Mouse (Mus musculus) CH12.LX (cell line): ENCODE measurements at regions not wholly inside any gene's neighbourhood (a gene's known extent, or its start where the extent isn't known, plus 50 kb on each side); places are given as distances from the start of the nearest gene placed in this dataset.

ENCODE experiments used
- DNase-seq: peaks from one replicate; pipeline ENCODE4 v3.0.0-alpha.2; 2013; ENCODE audit errors: extremely low read depth
- H3K27ac ChIP-seq: 2 replicates; pipeline ENCODE4 v1.5.1; 2012; ENCODE audit warnings: low read depth, mild to moderate bottlenecking, control low read depth, moderate library complexity; ENCODE audit not compliant: insufficient read depth
- H3K27me3 ChIP-seq: replicated peaks from 2 replicates; pipeline ENCODE3; 2012; ENCODE audit warnings: inconsistent platforms
- H3K36me3 ChIP-seq, 2 experiments: replicated peaks in 1 of 2; 2 replicates each; pipeline versions ENCODE3 to v1.6.1; 2012; ENCODE audit warnings: inconsistent platforms in 1 of 2, low read length in 1 of 2, mild to moderate bottlenecking in 1 of 2, mixed read lengths in 1 of 2, moderate library complexity in 1 of 2; ENCODE audit not compliant: control insufficient read depth in 1 of 2, insufficient read depth in 1 of 2
- H3K4me1 ChIP-seq, 2 experiments: 2 replicates each; pipeline ENCODE4 v1.6.1; 2012; ENCODE audit warnings: inconsistent platforms in 1 of 2, moderate library complexity in 1 of 2; ENCODE audit not compliant: insufficient read depth in 2 of 2, control insufficient read depth in 1 of 2
- H3K4me2 ChIP-seq: 2 replicates; pipeline ENCODE4 v1.6.1; 2012; ENCODE audit warnings: low read depth, mild to moderate bottlenecking, control low read depth; ENCODE audit not compliant: poor library complexity, insufficient read depth, severe bottlenecking
- H3K4me3 ChIP-seq, 3 experiments: fragments of 150-350 bp in 1 of 3; sonication (generic) in 1 of 3; replicated peaks in 1 of 3; 2 replicates each; pipeline versions ENCODE3 to v1.5.1; 2011 to 2012; ENCODE audit warnings: low read depth in 2 of 3, low read length in 2 of 3, mild to moderate bottlenecking in 2 of 3, moderate library complexity in 2 of 3, control low read depth in 1 of 3, improper control_type of control experiment in 1 of 3, inconsistent platforms in 1 of 3, mixed read lengths in 1 of 3; ENCODE audit not compliant: poor library complexity in 1 of 3
- H3K79me2 ChIP-seq: replicated peaks from 2 replicates; pipeline ENCODE4 v1.6.1; 2012; ENCODE audit warnings: mild to moderate bottlenecking, moderate library complexity; ENCODE audit not compliant: control insufficient read depth, poor library complexity, insufficient read depth, severe bottlenecking; ENCODE audit errors: extremely low read depth
- H3K9ac ChIP-seq: 2 replicates; pipeline ENCODE4 v1.6.1; 2012; ENCODE audit warnings: low read depth, mild to moderate bottlenecking, control low read depth, moderate library complexity; ENCODE audit not compliant: insufficient read depth
- H3K9me3 ChIP-seq: replicated peaks from 2 replicates; pipeline ENCODE3; 2012; ENCODE audit warnings: low read length, inconsistent platforms, mixed read lengths
- BHLHE40 ChIP-seq: IDR thresholded peaks from 2 replicates; pipeline ENCODE4 v1.6.1; 2011; ENCODE audit warnings: mild to moderate bottlenecking, low read depth, low read length, improper control_type of control experiment
- CHD1 ChIP-seq: IDR thresholded peaks from 2 replicates; pipeline ENCODE4 v1.6.1; 2012; ENCODE audit warnings: low read depth, low read length, improper control_type of control experiment, inconsistent platforms
- CHD2 ChIP-seq: IDR thresholded peaks from 2 replicates; pipeline ENCODE4 v1.6.1; 2011; ENCODE audit warnings: low read length, improper control_type of control experiment
- ELF1 ChIP-seq: IDR thresholded peaks from 2 replicates; pipeline ENCODE4 v1.6.1; 2014; ENCODE audit warnings: low read depth, mild to moderate bottlenecking, inconsistent platforms, low read length, improper control_type of control experiment
- EP300 ChIP-seq: IDR thresholded peaks from 2 replicates; pipeline ENCODE4 v1.6.1; 2011; ENCODE audit warnings: low read length, improper control_type of control experiment
- IRF4 ChIP-seq: IDR thresholded peaks from 2 replicates; pipeline ENCODE4 v1.6.1; 2014; ENCODE audit warnings: low read depth, mild to moderate bottlenecking, inconsistent platforms, low read length, improper control_type of control experiment
- JUN ChIP-seq: IDR thresholded peaks from 2 replicates; pipeline ENCODE4 v1.6.1; 2011; ENCODE audit warnings: low read depth, mild to moderate bottlenecking, low read length, improper control_type of control experiment, moderate library complexity; ENCODE audit not compliant: insufficient read depth
- MAFK ChIP-seq: IDR thresholded peaks from 2 replicates; pipeline ENCODE4 v1.6.1; 2011; ENCODE audit warnings: low read length, improper control_type of control experiment; ENCODE audit not compliant: insufficient replicate concordance
- MAZ ChIP-seq: IDR thresholded peaks from 2 replicates; pipeline ENCODE4 v1.6.1; 2012; ENCODE audit warnings: low read depth, mild to moderate bottlenecking, inconsistent platforms, low read length, improper control_type of control experiment, moderate library complexity
- MYC ChIP-seq: IDR thresholded peaks from 2 replicates; pipeline ENCODE4 v1.6.1; 2011; ENCODE audit warnings: low read depth, mild to moderate bottlenecking, improper control_type of control experiment, low read length
- NELFE ChIP-seq: IDR thresholded peaks from 2 replicates; pipeline ENCODE4 v1.6.1; 2011; ENCODE audit warnings: low read depth, low read length, improper control_type of control experiment
- PAX5 ChIP-seq: IDR thresholded peaks from 2 replicates; pipeline ENCODE4 v1.6.1; 2012; ENCODE audit warnings: low read length, inconsistent platforms, mixed read lengths
- POLR2A ChIP-seq: IDR thresholded peaks from 2 replicates; pipeline ENCODE4 v1.6.1; 2011; ENCODE audit warnings: low read depth, mild to moderate bottlenecking, improper control_type of control experiment, low read length
- RAD21 ChIP-seq: IDR thresholded peaks from 2 replicates; pipeline ENCODE4 v1.6.1; 2011; ENCODE audit warnings: low read depth, mild to moderate bottlenecking, low read length, improper control_type of control experiment, moderate library complexity
- SIN3A ChIP-seq: IDR thresholded peaks from 2 replicates; pipeline ENCODE4 v1.6.1; 2012; ENCODE audit warnings: low read length, improper control_type of control experiment, inconsistent platforms
- TBP ChIP-seq: conservative IDR thresholded peaks from 2 replicates; pipeline ENCODE4 v1.6.1; 2011; ENCODE audit warnings: low read depth, low read length, improper control_type of control experiment
- ZC3H11A ChIP-seq: IDR thresholded peaks from 2 replicates; pipeline ENCODE4 v1.6.1; 2012; ENCODE audit warnings: low read depth, mild to moderate bottlenecking, inconsistent platforms, low read length, improper control_type of control experiment
- ZKSCAN1 ChIP-seq: IDR thresholded peaks from 2 replicates; pipeline ENCODE4 v1.6.1; 2012; ENCODE audit warnings: low read depth, inconsistent platforms, low read length, improper control_type of control experiment, borderline replicate concordance
- ZMIZ1 ChIP-seq: IDR thresholded peaks from 2 replicates; pipeline ENCODE4 v1.6.1; 2012; ENCODE audit warnings: low read depth, mild to moderate bottlenecking, inconsistent platforms, low read length, improper control_type of control experiment
- dilution Hi-C: fragments of 300-500 bp; cut with MboI; formaldehyde crosslinking; loops from 2 replicates; pipeline ENCODE4 v1.14.3; 2020; ENCODE audit warnings: low sequenced_read_pairs; ENCODE audit not compliant: extremely low pct_unique_long_range_greater_than_20kb, extremely low pct_ligation_motif_present
- in situ Hi-C: fragments of 300-500 bp; cut with MboI; formaldehyde crosslinking; loops from 3 replicates; pipeline ENCODE4 v1.14.3; 2019; ENCODE audit warnings: low sequenced_read_pairs, low pct_ligation_motif_present, low pct_unique_long_range_greater_than_20kb, mixed read lengths

GRCm38 (mm10) chr13:92963351-92963895 lies 118.9 kb downstream of the Mtx3 start (continued):
- no peak for TF ChIP-seq ZKSCAN1
- no peak for TF ChIP-seq PAX5
- TF ChIP-seq IRF4 = peak; percentile 75
- TF ChIP-seq, all 38 proteins: peak for 12

DNA sequence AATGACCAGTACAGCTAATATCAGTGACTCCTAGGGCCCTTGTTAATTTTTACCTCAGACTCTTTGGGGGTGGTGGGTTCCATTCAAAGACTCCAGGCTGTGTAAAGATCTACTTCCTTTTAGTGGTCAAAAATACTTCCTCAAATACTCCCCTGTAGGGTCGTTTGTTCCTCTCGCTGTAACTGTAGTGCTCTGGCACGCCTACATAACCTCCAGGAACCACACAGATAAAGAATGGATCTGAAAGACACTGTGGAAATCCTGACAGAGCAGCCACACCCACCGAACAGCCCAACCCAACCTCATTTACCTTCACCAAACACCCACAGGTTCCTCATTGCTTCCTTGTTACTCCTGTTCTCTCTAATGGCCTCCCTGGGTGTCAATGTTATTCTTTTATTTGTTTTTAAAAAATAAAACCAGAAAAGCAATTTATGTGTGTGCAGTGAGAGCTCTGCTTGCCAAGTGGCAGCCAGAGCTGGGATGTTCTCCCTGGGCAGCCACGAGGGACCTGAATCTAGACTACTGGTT lies 119.7 kb downstream of the Mtx3 start:
- Histone ChIP-seq H3K4me2 (peak overlapping the region; percentile 24; the same call in 1 of the 2 replicates), H3K27me3 (no peaks in the 10 kb centered on the region), H3K79me2 (no peaks in the 10 kb centered on the region), H3K9me3 (no peaks in the 10 kb centered on the region), H3K4me1 (peaks cover 12 to 39% of the 10 kb centered on the region in 2 experiments), H3K4me3 (no peak overlapping the region), H3K27ac (no peak overlapping the region), H3K9ac (no peak overlapping the region), H3K36me3 (no peaks in the 10 kb centered on the region)
- dilution Hi-C loops (no loop called here), in situ Hi-C loops (loop anchor here (10.0 kb wide), 1 partner anchor 209 kb away; no protein-coding TSS in a partner anchor)
- peak; percentile 78 for DNase-seq
- peak; percentile 34; the same call in 1 of the 2 replicates for TF ChIP-seq ELF1
- TF ChIP-seq BHLHE40 = peak; percentile 65
- peak; percentile 55 for TF ChIP-seq EP300
- TF ChIP-seq JUN = no peak
- TF ChIP-seq TBP = 0 out of 2 replicates have a peak, but pooled peaks have one; percentile 21
- TF ChIP-seq CHD1 = no peak

DNA sequence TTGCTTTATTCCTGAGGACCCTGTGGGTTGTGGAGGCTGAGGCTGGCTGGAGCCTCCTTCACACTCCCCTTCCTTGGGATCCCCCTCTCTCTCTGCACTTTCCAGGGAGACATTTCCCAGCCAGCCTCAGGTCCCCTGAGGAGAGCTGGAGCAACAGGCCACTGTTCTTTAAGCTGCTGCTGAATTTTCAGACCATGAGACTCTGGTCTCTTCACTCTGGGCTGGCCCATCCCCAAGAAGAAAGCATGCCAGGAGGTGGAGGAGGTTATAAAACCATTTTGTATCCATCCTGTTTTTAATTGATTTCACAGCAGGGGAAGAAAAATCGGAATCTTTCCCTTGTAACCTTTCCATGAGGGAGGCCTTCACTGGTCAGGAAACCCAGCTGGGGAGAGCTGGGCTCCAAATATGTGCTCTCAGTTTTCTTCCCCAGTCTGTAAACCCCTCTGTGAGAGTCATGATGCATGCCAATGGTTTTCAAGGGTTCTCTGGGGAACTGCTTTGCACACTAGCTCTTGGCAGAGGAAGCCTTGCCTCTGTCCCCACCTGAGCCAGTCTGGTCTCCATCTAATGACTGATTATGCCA lies 122.6 kb downstream of the Mtx3 start:
- Histone ChIP-seq H3K4me2 (no peak overlapping the region), H3K36me3 (no peaks in the 10 kb centered on the region), H3K79me2 (no peaks in the 10 kb centered on the region), H3K4me3 (no peak overlapping the region), H3K9ac (no peak overlapping the region)
- in situ Hi-C loops (loop anchor here (10.0 kb wide), 1 partner anchor 212 kb away; no protein-coding TSS in a partner anchor), dilution Hi-C loops (no loop called here)
- TF ChIP-seq CHD2 (no peak), POLR2A (no peak), ZMIZ1 (no peak), MYC (no peak), ELF1 (no peak), NELFE (no peak), CHD1 (no peak), ZC3H11A (no peak), SIN3A (no peak), RAD21 (no peak), ZKSCAN1 (no peak), MAFK (no peak), MAZ (no peak)
- TF ChIP-seq, all 38 proteins: peak for 0
- H3K27me3 ChIP-seq = no peaks in the 10 kb centered on the region
- DNase-seq = no peak
- peaks cover 8 to 39% of the 10 kb centered on the region in 2 experiments for H3K4me1 ChIP-seq
- H3K9me3 ChIP-seq = no peaks in the 10 kb centered on the region
- no peak overlapping the region for H3K27ac ChIP-seq
